Mouse (Mus musculus): ENCODE data around the gene Mpped1.

DNA sequence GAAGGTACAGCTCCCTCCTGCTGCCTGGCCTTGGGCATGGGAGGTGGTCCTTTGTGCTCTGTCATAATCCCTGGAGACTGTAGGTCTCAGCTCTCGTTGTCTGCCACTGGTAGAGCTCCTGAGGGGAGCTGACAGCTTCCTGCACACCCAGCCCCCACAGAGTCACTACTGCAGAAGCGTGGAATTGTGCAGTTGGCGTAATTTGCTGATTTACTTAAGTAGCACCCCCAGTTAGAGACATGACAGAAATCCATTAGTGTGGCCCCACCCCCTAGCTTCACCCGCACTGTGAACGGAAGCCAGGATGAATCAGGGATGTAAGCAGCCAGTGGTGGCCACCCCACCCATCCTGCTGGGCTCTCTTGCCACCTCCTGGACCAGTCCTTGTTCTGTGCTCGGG is 53.0 kb downstream of the Mpped1 start:
- TF ChIP-seq CTCF (conservative IDR thresholded peaks at IDR 0.05; ENCODE audit: insufficient read depth, insufficient read length, low read depth, low read length) (no peak), POLR2A (IDR thresholded peaks at IDR 0.05; ENCODE audit: low read depth, low read length) (no peak)

All from kidney, adult 2 months (tissue).